Mouse (Mus musculus) small intestine, adult 2 months (tissue): ENCODE measurements around the gene Vps37b.

Source experiments
- CTCF ChIP-seq: fragments of 200-500 bp; IDR thresholded peaks from 2 replicates; pipeline ENCODE4 v1.5.1; 2012; ENCODE audit warnings: low read depth, mild to moderate bottlenecking, control low read depth, inconsistent platforms, low read length, moderate library complexity, mixed read lengths; ENCODE audit not compliant: insufficient replicate concordance, insufficient read length; ENCODE audit errors: extremely low read depth
- POLR2A ChIP-seq: fragments of 200-500 bp; IDR thresholded peaks from 2 replicates; pipeline ENCODE4 v1.6.1; 2012; ENCODE audit warnings: low read depth, mild to moderate bottlenecking, control low read depth, inconsistent platforms, low read length, moderate library complexity

- TF ChIP-seq CTCF (no peak), POLR2A (no peak)
These were observed 35.4 kb downstream of the Vps37b start for GRCm38 (mm10) chr5:123996695-123997094.
